Mouse (Mus musculus) brown adipose tissue, adult 24 weeks (tissue): ENCODE measurements around the gene Tbata. TPM values are rescaled to one million over a fixed set of nuclear protein-coding genes. Genes with fewer than 3 reads are reported as not detected.
A peak's percentile ranks its signal among the peaks of the same experiment; 100 is the strongest.

Experiments
- H3K27ac ChIP-seq: fragments of 200-500 bp; replicated peaks from 2 replicates; pipeline ENCODE4 v1.5.1; 2012; ENCODE audit warnings: low read depth, mild to moderate bottlenecking, low read length
- H3K4me1 ChIP-seq: fragments of 200-500 bp; 2 replicates; pipeline ENCODE4 v1.6.1; 2012; ENCODE audit warnings: low read length, mixed read lengths; ENCODE audit not compliant: control insufficient read depth, insufficient read depth, insufficient read length
- H3K4me3 ChIP-seq: fragments of 200-500 bp; 2 replicates; pipeline ENCODE4 v1.5.1; 2012; ENCODE audit warnings: low read depth, mild to moderate bottlenecking, low read length, moderate library complexity; ENCODE audit not compliant: insufficient read depth
- polyA plus RNA-seq: library from polyadenylated mRNA; stranded (reverse); fragments of >200 nt; gene quantifications from 2 replicates; pipeline ENCODE4 v1.2.4, GENCODE M21; 2012; ENCODE audit not compliant: missing spikeins, insufficient read depth, insufficient read length

Tbata gene
- not detected in 2 replicates for polyA plus RNA-seq

DNA sequence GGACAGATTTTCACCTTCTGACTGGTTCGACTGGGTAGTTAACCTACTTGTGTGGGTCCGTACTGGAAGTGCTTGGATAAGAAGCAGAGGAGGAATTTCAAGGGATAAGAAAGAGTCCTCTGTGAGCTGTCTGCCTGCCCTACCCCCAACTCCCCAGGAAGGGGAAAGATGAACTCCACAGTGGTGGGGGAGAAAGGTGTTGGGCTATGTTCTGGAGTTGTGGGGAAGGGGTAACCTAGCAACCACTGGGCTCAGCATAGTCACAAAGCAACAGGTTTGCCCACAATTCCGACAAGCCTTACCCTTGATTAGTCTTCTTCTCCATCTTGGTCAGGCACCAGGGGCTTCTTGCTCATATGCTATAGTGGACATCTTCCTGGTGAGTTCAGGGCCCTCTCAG lies at the start of gene Tbata:
Tbata (plus strand) TSS at position 301 of the 400 bp plus-strand sequence.
- Histone ChIP-seq H3K27ac (no peak within 1 kb of the TSS), H3K4me1 (0 out of 2 replicates have a peak, but pooled peaks cover 2% of the 10 kb centered on the region), H3K4me3 (no peak within 1 kb of the TSS)

DNA sequence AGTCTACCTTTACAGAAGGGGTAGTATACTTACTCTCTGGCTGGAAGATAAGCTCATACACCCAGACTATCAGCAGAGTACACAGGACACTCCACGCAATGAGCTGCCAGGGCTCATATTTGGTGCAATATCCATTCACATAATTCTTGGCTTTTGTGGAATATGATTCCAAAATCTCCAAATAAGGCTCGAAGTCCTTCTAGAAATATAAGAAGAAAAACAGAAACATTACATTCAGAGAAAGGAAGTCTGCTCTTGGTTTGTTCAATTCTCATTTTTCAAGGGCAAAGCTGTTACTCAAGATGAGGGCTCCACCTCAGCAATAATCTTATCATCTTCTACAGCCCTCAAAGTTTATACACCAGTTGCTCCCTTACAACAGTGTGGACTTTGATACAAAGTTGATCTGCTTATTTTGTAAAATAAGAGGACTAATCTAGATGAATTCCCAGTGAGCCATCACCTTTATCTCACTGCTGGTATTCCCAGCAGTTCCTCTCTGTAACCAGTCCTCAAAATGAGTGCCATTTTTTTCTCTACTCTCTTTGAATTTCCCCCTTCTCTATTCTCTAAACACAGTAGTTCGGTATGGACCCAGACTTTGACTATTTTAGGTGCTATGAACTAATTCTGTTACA lies 48.4 kb upstream of the Tbata start:
- Histone ChIP-seq H3K4me1 (no peaks in the 10 kb centered on the region), H3K27ac (no peak overlapping the region), H3K4me3 (no peak overlapping the region)

DNA sequence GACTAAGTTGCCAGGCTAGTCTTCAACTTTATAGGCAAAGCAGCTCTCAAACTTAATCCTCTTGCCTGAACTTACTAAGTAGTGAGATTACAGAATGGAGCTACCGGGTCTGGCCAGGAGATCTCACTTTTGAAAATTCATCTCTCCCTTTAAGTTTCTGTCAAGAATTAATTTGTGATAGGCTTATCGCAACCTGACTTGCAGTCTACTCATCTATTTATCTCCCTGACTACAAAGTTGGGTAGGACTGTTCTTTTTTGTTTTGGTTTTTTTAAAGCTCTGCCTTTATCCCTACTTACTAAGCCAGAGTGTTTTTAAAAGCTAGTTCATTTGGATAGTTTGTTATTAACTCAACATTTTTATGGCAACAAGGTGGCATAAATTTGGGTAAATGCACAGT lies 47.3 kb upstream of the Tbata start:
- H3K4me3 ChIP-seq = no peak overlapping the region
- H3K4me1 ChIP-seq = no peaks in the 10 kb centered on the region
- H3K27ac ChIP-seq = no peak overlapping the region

DNA sequence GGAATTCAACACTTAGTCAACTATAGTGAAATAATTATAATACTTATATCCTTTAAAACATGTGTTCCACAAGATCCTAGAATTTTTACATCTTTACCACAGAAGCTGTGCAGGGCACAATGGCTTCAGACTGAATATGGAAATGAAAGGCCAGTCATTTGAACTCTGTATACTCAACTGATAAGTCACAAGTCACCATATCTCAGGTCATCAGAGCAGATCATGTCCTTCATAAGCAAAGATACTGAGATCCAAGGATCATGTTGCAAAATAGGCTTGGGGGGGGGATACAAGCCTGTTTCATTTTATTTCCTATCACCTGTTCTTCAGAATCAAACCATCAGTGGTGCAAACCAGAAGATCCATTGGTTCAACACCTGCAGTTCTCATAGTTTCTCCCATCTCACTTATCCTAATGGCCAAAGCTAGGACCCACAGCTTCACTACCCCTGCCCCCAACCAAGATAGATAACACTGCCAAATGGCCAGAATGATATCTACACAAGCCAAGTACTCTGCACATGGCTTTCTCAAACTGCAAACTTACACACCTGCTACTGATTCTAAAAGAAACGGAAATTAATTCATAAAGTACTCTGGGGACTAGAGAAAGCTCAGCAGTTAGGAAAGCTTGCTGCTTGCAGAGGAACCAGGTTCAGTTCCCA lies 42.9 kb upstream of the Tbata start:
- Histone ChIP-seq H3K27ac (no peak overlapping the region), H3K4me3 (no peak overlapping the region)

DNA sequence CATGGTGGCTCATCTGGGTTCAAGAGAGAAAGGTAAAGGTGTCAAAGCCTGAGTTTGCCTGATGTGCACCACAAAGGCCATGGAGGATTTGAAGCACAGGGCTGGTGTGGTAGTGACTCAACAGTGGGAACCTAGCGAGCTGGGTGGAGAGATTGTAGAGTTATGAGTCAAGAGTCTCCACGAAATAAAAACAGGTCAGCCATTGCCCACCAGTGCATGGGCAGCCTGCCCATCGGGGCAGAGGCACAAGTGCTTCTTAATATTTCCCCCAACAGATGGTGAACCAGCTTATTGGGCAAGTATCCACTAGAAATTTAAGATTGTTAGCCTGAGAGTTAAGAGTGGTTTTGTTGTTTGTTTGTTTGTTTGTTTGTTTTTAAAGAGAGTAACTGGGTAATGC lies 40.8 kb upstream of the Tbata start:
- Histone ChIP-seq H3K4me1 (peaks cover 2% of the 10 kb centered on the region; the same call in 1 of the 2 replicates), H3K27ac (no peak overlapping the region), H3K4me3 (no peak overlapping the region)

More for the DNA sequence above, 42.9 kb upstream of the Tbata start:
- H3K4me1 ChIP-seq = peaks cover 2% of the 10 kb centered on the region; the same call in 1 of the 2 replicates

DNA sequence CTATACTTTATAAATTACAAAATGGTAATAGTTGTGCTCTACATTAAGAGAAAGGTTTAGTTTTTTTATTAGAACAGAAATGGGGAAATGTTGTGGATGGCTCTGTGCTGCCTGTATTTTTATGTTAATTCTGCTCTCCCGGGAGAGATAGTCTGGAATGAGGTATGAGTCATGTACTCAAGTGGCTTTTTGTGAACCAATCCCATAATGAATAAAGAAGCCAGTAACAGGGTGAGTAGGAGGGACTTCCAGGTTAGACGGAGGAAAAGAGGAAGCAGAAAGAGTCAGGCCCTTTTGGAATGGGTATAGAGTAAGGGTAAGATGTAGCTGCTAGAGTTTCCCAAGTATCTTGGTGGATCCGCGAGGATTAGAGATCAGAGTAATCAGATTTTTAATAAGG lies 37.7 kb upstream of the Tbata start:
- Histone ChIP-seq H3K4me3 (no peak overlapping the region), H3K4me1 (peaks cover 2% of the 10 kb centered on the region; the same call in 1 of the 2 replicates), H3K27ac (no peak overlapping the region)

DNA sequence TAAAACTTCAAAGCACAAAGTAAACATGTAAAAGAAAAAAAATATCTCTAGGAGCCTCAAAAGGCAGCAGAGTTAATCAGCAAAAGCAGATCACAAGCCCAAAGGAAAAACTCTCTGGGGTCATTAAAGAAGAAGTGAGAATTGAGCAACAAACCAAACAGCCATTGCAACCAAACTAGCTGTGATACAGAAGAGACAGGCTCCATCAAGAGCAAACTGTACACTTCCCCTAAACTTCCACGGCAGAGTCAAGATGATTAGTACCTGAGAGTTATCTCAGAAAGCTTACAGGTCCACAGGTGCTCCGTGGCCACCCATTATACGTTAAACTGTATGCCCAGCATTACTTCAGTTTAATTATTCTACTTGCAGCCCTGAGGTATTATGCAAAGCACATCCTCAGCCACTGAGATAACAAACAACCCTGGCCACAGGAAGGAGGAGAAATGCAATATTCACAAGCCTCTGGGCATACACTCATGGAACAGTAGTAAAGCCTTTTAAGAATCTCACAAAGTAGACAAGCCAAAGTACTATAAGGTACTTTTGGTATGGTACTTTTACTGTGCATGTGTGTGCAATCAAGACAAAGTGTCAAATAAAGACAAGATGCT lies 36.4 kb upstream of the Tbata start:
- Histone ChIP-seq H3K27ac (no peak overlapping the region; the same call in 1 of the 2 replicates), H3K4me1 (peaks cover 2% of the 10 kb centered on the region), H3K4me3 (no peak overlapping the region)

DNA sequence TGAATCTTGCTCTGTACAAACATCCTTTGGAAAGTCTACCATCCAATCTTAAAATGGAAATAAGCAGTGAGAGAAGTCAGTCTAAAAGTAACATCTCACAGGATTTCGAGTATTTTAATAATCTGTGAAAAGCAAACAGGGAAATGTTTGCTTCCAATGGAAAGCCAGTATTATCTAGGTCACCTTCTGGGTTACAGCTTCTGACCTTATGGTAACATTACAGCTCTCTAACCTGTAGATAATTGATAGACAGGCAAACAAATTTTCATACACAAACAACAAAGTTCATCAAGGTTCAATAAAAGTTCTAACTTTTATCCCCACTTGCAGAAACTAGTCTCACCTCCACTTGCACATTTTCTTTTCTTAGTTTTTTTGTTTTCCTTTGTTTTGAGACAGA lies 34.2 kb upstream of the Tbata start:
- Histone ChIP-seq H3K4me3 (no peak overlapping the region), H3K27ac (no peak overlapping the region), H3K4me1 (no peaks in the 10 kb centered on the region; the same call in 1 of the 2 replicates)

DNA sequence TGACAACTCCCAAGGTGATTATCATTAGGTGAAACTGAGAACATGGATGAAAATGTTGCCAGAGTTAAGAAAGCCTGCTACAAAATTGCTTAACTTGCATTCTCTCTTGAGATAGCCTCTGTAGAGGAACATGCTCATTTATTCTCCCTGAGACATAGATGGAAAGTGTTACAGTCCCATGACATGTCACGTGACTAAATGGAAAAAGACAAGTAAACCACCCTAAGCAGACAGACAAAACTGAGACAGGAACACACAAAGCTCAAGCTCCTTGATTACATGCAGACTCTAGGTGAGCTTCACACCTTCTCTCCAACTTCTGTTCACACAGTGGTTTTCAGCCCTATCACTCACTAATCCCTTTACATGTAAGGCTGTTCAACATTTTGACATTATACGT lies 28.4 kb upstream of the Tbata start:
- Histone ChIP-seq H3K27ac (peak overlapping the region; percentile 87), H3K4me1 (no peaks in the 10 kb centered on the region; the same call in 1 of the 2 replicates), H3K4me3 (no peak overlapping the region)

DNA sequence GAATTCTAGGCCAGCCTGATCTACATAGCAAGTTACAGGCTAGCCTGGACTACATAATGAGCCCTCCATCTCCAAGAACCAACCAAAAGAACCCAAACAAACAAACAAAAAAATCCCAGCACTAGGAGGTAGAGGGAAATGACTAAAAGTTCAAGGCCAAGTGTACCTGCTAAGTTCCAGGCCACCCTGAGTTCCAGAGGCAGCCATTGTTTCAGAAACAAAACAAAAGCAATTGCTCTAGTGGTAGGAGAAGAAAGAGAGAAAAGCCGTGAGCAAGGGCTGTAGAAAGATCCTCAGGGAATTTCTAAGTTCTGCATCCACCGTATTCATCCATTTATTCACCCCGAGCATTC lies 26.0 kb upstream of the Tbata start:
- Histone ChIP-seq H3K27ac (peak overlapping the region; percentile 46), H3K4me3 (peak overlapping the region; percentile 95), H3K4me1 (no peaks in the 10 kb centered on the region)

DNA sequence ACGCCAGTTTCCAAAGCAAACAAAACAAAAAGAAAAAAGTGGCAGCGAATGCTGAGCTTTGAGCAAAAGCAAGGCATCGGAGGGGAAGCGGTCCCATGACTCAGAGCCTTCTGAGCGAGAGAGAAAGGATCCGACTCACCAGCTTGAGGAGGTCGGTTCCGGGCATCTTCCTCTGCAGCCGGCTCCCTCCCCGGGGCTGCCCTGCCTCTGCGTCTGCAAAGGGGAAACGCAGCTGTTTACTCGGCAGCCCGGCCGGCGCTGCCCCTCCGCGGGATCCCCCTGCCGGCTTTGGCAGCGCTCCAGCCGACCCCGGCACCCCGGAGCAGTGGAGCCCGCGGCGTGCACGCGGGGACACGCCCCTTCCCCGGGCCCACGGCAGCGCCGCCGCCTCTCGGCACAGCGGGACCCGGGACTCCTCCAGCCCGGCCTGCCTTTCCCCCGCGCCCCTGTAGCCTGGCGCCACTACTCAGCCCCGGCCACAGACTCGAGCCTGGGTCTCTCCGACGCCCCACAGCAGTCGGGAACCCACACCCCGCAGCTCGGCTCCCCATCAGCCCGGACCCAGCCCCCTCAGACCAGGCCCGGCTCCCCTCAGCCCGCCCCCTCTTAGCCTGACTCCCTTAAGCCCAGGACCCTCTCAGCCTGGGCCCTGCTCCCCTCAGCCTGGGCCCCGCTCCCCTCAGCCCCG lies 25.5 kb upstream of the Tbata start:
- H3K4me3 ChIP-seq = peak overlapping the region; percentile 95
- peak overlapping the region; percentile 46 for H3K27ac ChIP-seq
- H3K4me1 ChIP-seq = no peaks in the 10 kb centered on the region

DNA sequence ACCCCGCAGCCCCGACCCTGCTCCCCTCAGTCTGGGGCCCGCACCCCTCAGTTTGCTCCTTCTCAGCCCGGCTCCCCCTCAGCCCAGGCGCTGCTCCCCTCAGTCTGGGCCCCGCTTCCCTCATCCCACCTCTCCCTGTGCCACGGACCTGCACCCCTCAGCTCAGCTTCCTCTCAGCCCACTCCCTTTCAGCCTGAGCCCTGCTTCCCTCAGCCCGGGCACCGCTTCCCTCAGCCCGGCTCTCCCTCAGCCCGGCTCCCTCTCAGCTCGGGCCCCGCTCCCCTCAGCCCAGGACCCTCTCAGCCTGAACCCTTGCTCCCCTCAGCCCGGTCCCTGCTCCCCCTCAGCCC lies 25.0 kb upstream of the Tbata start:
- no peaks in the 10 kb centered on the region for H3K4me1 ChIP-seq
- H3K4me3 ChIP-seq = peak overlapping the region; percentile 95
- H3K27ac ChIP-seq = peak overlapping the region; percentile 87

DNA sequence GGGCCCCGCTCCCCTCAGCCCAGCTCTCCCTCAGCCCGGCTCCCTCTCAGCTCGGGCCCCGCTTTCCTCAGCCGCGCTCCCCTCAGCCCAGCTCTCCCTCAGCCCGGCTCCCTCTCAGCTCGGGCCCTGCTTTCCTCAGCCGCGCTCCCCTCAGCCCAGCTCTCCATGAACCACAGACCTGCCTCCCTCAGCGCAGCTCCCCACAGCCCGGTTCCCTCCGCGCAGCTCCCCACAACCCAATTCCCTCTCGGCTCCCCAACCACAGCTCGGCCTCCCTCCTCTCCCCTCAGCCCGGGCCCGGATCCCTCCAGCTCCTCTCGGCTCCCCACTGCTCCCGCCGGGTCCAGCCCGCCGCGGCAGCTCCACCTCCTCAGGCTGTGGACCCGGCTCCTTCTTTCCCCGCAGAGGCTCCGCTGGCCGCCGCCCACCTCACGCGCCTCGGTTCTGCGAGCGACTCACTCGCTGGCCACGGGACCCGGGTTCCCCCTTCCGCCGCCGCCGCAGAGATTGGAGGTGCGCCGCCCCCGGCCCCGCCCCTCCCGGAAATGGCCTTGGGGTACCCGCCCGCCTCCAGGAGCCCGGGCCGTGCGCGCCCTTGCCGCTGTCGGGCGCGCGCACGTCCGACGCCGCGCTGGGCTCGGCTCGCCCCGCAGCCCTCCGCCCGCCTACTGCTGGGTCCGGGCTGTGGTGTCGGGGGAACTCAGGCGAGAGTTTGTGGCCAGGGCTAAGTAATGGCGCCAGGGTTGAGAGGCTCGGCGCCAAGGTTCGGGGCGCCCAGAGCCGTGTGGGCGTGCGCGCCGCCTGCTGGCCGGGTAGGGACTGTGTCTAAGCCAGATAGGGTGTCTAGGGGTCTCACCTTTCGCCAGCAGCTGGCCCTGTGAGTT lies 24.4 kb upstream of the Tbata start, which contains the start of gene Sgpl1:
Sgpl1 (minus strand) TSS at position 547 of the 884 bp plus-strand sequence.
- peak within 1 kb of the TSS; percentile 95 for H3K4me3 ChIP-seq
- peak within 1 kb of the TSS; percentile 87 for H3K27ac ChIP-seq
- H3K4me1 ChIP-seq = no peaks in the 10 kb centered on the region

DNA sequence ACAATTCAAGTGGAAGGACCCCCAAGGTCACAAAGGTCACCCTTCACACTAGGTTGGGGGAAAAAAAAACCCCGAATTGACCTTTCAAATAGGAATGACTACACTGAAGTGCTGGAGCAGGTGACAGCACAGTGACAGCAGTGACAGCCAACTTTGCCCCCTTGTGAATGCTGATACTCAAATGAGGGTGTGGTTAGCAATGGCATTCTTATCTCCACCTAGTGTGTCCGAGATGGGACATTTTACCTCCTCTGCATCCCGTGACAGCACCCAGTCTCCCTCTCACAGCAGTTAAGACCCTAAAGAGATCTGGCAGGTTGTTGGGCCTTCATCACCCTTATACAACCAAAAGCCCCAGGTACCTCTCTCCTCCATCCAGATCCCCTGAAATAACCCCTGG lies 22.3 kb upstream of the Tbata start:
- Histone ChIP-seq H3K4me1 (no peaks in the 10 kb centered on the region), H3K27ac (no peak overlapping the region), H3K4me3 (no peak overlapping the region)
